Mouse (Mus musculus): ENCODE results near the gene Chml. TPM values are rescaled to one million over a fixed set of nuclear protein-coding genes. Genes with fewer than 3 reads are reported as not detected.

The Chml gene
- total RNA-seq (2021): 10 to 100 TPM in 1 of 2 experiments, 1 to 10 TPM in 1; 7.2 to 12.5 TPM
- long read RNA-seq, experiment 1, full-length matches to known transcripts: 1 of 1 reads
- long read RNA-seq, experiment 1, partial matches to known transcripts: 0 of 1 reads
- long read RNA-seq, experiment 1, other reads (novel, unspliced or antisense): 0 of 1 reads
- long read RNA-seq, experiment 2: 0 reads

- peak; percentile 99 for DNase-seq
Measured at GRCm38 (mm10) chr1:175692246-175692996, at the start of gene Chml, which contains the start of gene Opn3. Gene Chml, minus strand, starts transcription at chr1:175692901. Gene Opn3, minus strand, starts transcription at chr1:175692776.

- peak; percentile 2 to 3 for DNase-seq
Measured at GRCm38 (mm10) chr1:175725771-175726170, 33.1 kb upstream of the Chml start.

DNA sequence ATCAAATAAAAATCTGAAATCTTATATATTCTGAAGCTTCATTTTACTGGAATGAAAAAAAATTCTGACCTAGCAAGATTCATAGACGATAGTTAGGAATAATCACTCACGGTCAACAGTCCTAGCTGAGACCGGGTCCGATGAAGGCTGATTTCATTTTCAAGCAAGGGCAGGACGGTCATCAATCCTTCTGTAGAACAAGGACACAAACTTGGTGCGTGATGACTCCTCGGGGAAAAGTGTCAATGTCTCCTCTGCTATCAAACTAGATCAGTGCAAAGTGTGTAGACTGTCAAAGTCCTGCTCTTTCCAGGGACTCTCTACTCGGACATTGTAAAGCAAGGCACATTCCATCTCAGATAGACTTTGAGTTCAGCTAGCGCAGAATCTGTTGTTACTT lies 24.1 kb upstream of the Chml start:
- DNase-seq: no peak

GRCm38 (mm10) chr1:175712338-175712909 lies 19.7 kb upstream of the Chml start:
- DNase-seq: peak; percentile 52 to 67

DNA sequence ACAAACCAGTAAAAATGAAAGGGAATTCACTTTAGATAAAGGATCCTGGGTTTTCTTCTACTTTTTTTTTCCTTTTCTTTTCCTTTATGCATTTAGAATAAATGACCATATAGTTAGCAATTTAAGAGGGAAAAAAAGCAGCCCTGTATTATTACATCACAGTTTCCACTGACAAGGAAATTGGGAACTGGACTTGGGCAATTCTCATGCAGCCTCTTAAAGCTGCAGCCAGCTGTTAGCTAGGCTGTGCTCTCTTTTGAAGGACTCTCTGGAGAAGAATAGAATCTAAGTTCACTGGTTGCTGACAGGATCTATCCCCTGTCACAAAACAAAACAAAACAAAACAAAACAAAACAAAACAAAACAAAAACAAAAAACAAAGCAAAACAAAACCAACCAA lies 15.3 kb upstream of the Chml start:
- peak; percentile 14 to 26 for DNase-seq

GRCm38 (mm10) chr1:175707599-175707998 lies 14.9 kb upstream of the Chml start:
- DNase-seq: no peak

DNA sequence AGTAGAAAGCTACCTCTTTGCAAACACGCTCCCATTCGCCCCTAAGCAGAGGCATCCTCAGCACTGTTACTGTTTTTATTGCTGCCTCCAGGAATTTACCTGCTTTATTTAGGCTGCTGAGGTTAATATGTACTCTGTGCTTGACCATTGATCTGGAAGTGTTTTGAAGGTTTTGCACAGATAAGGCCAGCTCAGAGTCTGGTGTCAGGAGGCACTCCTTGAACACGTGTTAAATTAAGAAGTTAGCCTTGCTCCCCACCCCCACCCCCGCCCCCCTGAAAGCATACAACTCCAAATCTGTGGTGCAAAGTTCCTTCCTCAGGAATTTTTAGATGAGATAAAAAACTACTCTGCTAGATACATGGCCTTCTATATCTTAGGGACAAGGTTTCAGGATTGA lies 8.4 kb upstream of the Chml start:
- DNase-seq: no peak

- no peak for DNase-seq
Measured at GRCm38 (mm10) chr1:175699796-175700195, 7.1 kb upstream of the Chml start.

DNA sequence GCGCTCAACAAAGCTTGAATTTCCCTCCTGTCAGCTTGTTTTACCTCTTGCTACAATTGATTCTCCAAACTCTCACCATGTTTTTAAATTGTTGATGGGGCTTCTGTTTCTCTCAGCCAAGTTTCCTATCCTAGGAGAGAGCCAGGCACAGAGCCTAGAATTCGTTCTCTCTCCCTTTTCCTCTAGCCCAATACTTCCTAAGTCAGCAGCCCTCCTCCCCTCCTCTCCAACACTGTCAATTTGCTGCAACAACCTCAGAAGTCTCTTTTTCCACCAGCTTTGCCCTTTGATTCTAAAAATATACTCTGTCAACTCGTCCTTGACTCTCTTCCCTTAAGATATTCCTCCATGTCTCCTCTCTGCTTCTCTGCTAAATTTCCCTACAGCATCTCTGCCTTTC lies 6.7 kb upstream of the Chml start:
- no peak for DNase-seq

- DNase-seq: no peak
Measured at GRCm38 (mm10) chr1:175698293-175698692, 5.6 kb upstream of the Chml start, which contains the start of gene Wdr64. Gene Wdr64, plus strand, starts transcription at chr1:175698593.

- DNase-seq: peak in 1 of 2 experiments; percentile 38
Measured at GRCm38 (mm10) chr1:175693429-175693960, 794 bp upstream of the Chml start.

- DNase-seq: no peak
Measured at GRCm38 (mm10) chr1:175692997-175693361, 278 bp upstream of the Chml start.

DNA sequence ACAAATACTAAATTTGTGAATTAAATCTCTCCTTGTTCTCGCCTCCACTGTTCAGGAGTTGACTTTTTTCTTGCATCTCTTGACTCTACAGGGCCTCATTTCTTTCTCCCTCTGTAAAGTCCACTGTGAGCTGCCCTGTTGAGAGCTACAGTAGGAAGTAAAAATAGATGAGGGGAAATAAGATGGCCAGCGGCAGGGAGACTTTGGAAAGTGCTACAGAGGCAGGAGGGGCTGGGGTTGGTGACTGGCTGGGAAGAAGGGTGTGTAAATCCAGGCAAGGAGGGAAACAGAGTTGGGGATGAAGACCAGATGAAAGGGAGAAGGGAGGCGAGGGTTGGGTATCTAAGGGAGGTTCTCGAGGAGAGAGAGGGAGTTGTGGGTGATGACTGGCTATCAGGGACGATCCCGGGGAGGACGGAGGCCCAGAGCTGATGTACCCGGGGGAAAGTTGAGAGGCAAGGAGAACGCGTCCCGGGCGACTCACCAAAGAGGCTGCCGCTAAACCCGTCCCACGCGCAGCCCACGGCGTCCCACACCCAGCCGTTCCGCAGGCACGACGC lies 935 bp downstream of the Chml start:
- peak; percentile 17 to 51 for DNase-seq

DNA sequence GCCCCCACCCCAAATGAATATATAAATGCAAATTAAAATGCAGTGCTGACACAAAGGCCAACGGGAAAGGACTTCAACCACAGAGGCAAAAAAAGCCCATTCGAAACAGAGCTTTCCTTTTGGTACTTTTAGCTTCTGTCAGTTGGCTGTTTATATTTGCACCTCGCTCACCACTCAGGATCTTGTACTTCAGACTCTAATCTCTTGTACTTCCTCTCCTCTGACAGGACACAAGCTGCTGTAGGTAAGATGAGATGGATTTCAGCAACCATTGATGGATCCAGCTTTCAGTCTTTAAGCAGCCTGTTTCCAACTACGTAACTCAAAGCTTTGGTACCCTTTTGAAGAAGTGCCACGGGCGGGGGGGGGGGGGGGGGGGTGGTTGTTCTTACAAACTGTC lies 11.7 kb downstream of the Chml start:
- no peak for DNase-seq

DNA sequence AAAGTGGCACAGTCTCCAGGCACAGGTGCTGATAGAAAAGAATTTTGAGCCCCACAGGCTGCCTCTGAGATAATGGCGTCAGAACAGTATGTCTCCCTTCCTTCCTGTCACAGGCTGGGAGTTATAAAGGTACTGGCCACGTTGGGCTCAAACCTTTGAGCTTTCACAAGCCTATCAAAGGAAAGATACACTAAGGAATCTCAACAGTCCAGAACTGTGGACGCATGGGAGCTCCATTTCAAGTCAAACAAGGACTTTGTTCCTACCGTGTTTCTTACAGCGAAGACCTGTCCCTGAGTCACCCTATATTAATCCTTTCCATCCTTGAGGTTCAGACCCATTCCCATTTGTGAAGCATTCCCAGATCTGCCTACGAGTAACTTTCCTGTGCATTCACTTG lies 15.2 kb downstream of the Chml start:
- DNase-seq: no peak

GRCm38 (mm10) chr1:175675116-175675515 lies 17.6 kb downstream of the Chml start:
- peak; percentile 17 to 61 for DNase-seq

DNA sequence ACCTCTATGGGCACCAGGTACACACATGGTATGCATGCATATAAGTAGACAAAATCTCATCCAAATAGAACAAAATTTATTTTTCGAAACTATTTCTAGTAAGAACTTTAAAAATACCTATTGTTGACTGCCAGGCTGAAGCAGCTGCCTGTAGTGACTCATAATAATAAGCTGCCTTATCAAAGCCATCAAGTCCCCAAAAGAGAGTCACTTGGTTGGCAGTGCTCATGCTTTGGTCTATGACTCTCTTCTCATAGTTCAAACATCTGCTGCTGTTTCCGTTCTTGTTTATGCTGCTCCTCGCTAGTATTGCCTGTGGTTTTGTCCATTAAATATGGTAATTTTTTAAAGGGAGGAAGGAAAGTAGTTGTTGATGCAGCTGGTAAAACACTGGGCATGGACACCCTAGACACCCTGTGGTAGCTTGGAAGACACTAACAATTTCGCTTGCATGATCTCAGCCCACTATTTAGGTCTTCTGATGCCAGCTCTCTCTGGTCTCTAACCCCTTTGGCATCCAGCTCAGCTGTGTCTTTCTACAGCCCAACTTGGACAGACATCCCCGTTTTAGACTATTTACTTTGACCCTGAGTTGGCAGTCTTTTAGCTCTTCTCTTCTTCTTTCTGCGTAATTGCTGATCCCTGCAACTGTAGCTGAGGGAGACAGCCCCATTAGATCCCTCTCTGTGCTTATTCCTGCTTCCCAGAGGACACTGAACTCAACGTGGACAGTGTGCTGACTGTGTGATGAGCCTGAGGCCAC lies 19.0 kb downstream of the Chml start:
- no peak for DNase-seq

DNA sequence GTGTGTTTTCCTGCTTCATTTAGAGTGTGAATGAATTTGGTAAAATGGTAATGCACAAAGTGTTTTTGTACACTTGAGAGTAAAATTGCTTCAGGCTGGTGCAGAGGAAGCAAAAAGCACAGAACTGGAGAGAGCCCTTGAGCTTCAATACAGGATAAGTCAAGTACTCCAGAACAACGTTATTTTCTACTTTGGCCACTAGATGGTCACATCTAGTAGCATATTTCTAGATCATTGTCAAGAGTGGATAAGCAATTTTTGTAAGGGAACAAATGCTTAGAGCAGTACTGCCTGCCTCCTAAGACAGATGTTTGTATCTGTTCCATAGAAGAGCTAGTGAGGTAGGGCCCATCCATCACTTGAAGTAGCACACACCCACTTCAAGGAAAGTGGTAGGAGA lies 21.1 kb downstream of the Chml start:
- no peak for DNase-seq

- no peak for DNase-seq
Measured at GRCm38 (mm10) chr1:175670042-175670441, 22.7 kb downstream of the Chml start.

DNA sequence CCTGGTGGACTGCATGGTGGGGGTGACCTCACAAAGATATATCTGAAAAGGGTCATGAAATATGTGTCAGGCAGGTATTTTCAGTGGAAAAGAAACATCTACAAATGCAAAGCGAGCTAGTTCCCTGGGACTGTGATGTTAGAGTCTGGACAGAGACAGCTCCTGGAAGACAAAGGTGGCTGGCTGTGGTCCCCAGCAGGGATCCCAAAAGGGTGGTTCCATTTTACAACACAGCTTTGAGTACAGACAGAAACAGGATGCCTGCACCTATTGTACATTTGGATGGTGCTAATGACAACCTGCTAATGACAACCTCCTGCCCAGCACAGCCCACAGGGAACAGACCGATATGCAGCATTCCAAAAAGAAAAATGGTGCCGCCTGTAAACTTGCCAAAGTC lies 23.2 kb downstream of the Chml start:
- DNase-seq: no peak

GRCm38 (mm10) chr1:175668666-175669405 lies 23.9 kb downstream of the Chml start:
- peak; percentile 18 to 21 for DNase-seq
